Comparison of ENCODE assay signal across 19 mouse cellular contexts in the genomic region with DNA sequence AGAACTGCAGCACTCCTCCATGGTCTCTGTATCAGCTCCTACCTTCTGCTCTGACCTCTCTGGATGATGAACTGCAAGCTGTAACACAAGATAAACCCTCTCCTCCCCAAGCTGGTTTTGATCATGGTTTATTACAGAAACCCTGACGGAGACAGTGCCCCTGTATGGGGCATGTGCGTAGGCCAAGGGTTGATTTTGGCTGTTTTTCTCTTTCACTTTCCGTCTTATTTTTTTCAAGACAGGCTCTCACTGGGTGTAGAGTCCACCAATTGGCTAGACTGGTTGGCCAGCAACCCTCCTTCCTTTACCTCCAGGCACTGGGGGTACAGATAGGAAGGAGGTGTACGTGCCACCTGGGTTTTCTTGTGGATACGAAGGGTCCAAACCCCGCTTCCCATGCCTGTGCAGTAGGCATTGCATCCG. TPM values are rescaled to one million over a fixed set of nuclear protein-coding genes. Genes with fewer than 3 reads are reported as not detected.
A peak's percentile ranks its signal among the peaks of the same experiment; 100 is the strongest.
DNase-seq lines count a peak whose midpoint lies in the region; ATAC-seq and TF ChIP-seq lines count a peak whose summit lies in the region.
"Had no signal": no experiment of that assay in that cellular context is flagged by ENCODE, and none has a peak within 500 bp of the region (broad histone marks: within the 10 kb centered on the region; RNA-seq: fewer than 3 reads in every experiment).

No protein-coding gene starts in this region.

- no peak for TF ChIP-seq RAD21 in MEL (IDR thresholded peaks at IDR 0.05; ENCODE audit: low read depth, low read length)

- TF ChIP-seq CTCF in intestine, postnatal 0 days (IDR thresholded peaks at IDR 0.05; ENCODE audit: low read depth): no peak
- TF ChIP-seq CTCF in MEL (IDR thresholded peaks at IDR 0.05 in 2 of 3, conservative IDR thresholded peaks at IDR 0.05 in 1 of 3; ENCODE audit: control insufficient read depth in 1 of 3, insufficient read depth in 1 of 3, low read depth in 2 of 3, low read length in 3 of 3, poor library complexity in 1 of 3, severe bottlenecking in 1 of 3): no peak

- no peak overlapping the region for H3K4me2 ChIP-seq in intestine, postnatal 0 days (replicated peaks; ENCODE audit: low read depth)
- H3K4me2 ChIP-seq in intestine, embryonic 15.5 days (replicated peaks): no peak overlapping the region
- H3K4me2 ChIP-seq: forebrain, embryonic 15.5 days; hindbrain, embryonic 15.5 days had no signal

- H3K4me3 ChIP-seq in intestine, postnatal 0 days (ENCODE audit: low read depth, low read length): no peak overlapping the region
- H3K4me3 ChIP-seq in intestine, embryonic 15.5 days (replicated peaks): no peak overlapping the region
- peak overlapping the region; percentile 39 to 56 for H3K4me3 ChIP-seq in MEL (ENCODE audit: control insufficient read depth in 1 of 2, insufficient read depth in 1 of 2, low read depth in 2 of 2, low read length in 2 of 2)
- H3K4me3 ChIP-seq: forebrain, embryonic 15.5 days; gastrocnemius, adult 2 months; heart, adult 2 months; hindbrain, embryonic 15.5 days; megakaryocyte, embryonic 14.5 days; myocyte had no signal

- no peaks in the 10 kb centered on the region for H3K36me3 ChIP-seq in intestine, postnatal 0 days (ENCODE audit: control insufficient read depth, insufficient read depth)
- H3K36me3 ChIP-seq in intestine, embryonic 15.5 days: no peaks in the 10 kb centered on the region
- H3K36me3 ChIP-seq in MEL (ENCODE audit: control insufficient read depth in 1 of 2, insufficient read depth in 2 of 2, low read length in 2 of 2): peaks cover 0 to 9% of the 10 kb centered on the region in 2 experiments; a peak in 2 of 4 replicates
- H3K36me3 ChIP-seq: forebrain, embryonic 15.5 days; hindbrain, embryonic 15.5 days had no signal

- no peaks in the 10 kb centered on the region for H3K79me2 ChIP-seq in MEL (ENCODE audit: control insufficient read depth, insufficient read depth, low read length, poor library complexity)

- 77% methylated on average over 7 of the region's 7 CpGs for WGBS in intestine, postnatal 0 days
- 85% methylated on average over 7 of the region's 7 CpGs for WGBS in intestine, embryonic 15.5 days

- H3K27ac ChIP-seq in intestine, postnatal 0 days (ENCODE audit: low read depth, low read length): no peak overlapping the region
- H3K27ac ChIP-seq in intestine, embryonic 15.5 days: no peak overlapping the region
- peak overlapping the region; percentile 57; the same call in 1 of the 2 replicates for H3K27ac ChIP-seq in MEL (ENCODE audit: control insufficient read depth, low read depth, low read length)
- H3K27ac ChIP-seq: forebrain, embryonic 15.5 days; gastrocnemius, adult 2 months; heart, adult 2 months; hindbrain, embryonic 15.5 days had no signal

- H3K4me1 ChIP-seq in intestine, postnatal 0 days (replicated peaks; ENCODE audit: control insufficient read depth, insufficient read depth, low read length): no peaks in the 10 kb centered on the region
- no peaks in the 10 kb centered on the region for H3K4me1 ChIP-seq in intestine, embryonic 15.5 days (replicated peaks)
- peaks cover 0 to 5% of the 10 kb centered on the region in 2 experiments; a peak in 2 of 4 replicates for H3K4me1 ChIP-seq in MEL (ENCODE audit: control insufficient read depth in 1 of 2, insufficient read depth in 2 of 2, low read length in 2 of 2)
- H3K4me1 ChIP-seq: forebrain, embryonic 15.5 days had no signal

- peak; percentile 28 to 60; a peak in 2 of 4 replicates for TF ChIP-seq EP300 in MEL (IDR thresholded peaks at IDR 0.05; ENCODE audit: low read depth in 1 of 2, low read length in 2 of 2)

- DNase-seq in MEL (ENCODE audit: low read depth, low spot score): peak; percentile 73
- DNase-seq in induced T-regulatory cell, adult 2 months (ENCODE audit: low read depth): peak; percentile 47
- DNase-seq in lung, postnatal 14 days: no peak
- DNase-seq in neural tube, embryonic 10.5 days (ENCODE audit: extremely low spot score, low spot score): no peak
- DNase-seq in urinary bladder, adult 2 months (ENCODE audit: low spot score): no peak
- DNase-seq: cerebellum, adult 18-20 months; embryo, embryonic 11 days; gastrocnemius, adult 2 months; heart, adult 2 months; heart, postnatal 10 days; kidney, adult 2 months; right cerebral cortex, adult 18-20 months had no signal

- H3K9ac ChIP-seq in intestine, postnatal 0 days (ENCODE audit: low read depth, low read length): no peak overlapping the region
- H3K9ac ChIP-seq in intestine, embryonic 15.5 days: no peak overlapping the region
- peak overlapping the region; percentile 61 for H3K9ac ChIP-seq in MEL (ENCODE audit: control insufficient read depth, low read depth, low read length, poor library complexity, severe bottlenecking)
- H3K9ac ChIP-seq: forebrain, embryonic 15.5 days; hindbrain, embryonic 15.5 days had no signal

- no peaks in the 10 kb centered on the region for H3K9me3 ChIP-seq in intestine, postnatal 0 days (ENCODE audit: control insufficient read depth)
- H3K9me3 ChIP-seq in intestine, embryonic 15.5 days: no peaks in the 10 kb centered on the region
- no peaks in the 10 kb centered on the region for H3K9me3 ChIP-seq in MEL (replicated peaks; ENCODE audit: insufficient read depth, low read length)
- H3K9me3 ChIP-seq: forebrain, embryonic 15.5 days; hindbrain, embryonic 15.5 days; megakaryocyte, embryonic 14.5 days had no signal

- peak; percentile 57; the same call in 1 of the 2 replicates for ATAC-seq in intestine, postnatal 0 days
- ATAC-seq in intestine, embryonic 15.5 days: no peak
- ATAC-seq in megakaryocyte progenitor cell, adult 5-6 weeks (replicated peaks; ENCODE audit: poor library complexity): peak; percentile 99

- H3K27me3 ChIP-seq in intestine, postnatal 0 days (replicated peaks; ENCODE audit: control insufficient read depth, insufficient read depth, low read length): no peaks in the 10 kb centered on the region
- no peaks in the 10 kb centered on the region for H3K27me3 ChIP-seq in intestine, embryonic 15.5 days (replicated peaks)
- no peaks in the 10 kb centered on the region for H3K27me3 ChIP-seq in MEL (ENCODE audit: control insufficient read depth in 1 of 2, insufficient read depth in 2 of 2, low read length in 2 of 2)
- H3K27me3 ChIP-seq: forebrain, embryonic 15.5 days; hindbrain, embryonic 15.5 days had no signal

- TF ChIP-seq POLR2A in MEL (IDR thresholded peaks at IDR 0.05; ENCODE audit: control insufficient read depth in 1 of 2, insufficient read depth in 1 of 2, low read depth in 1 of 2, low read length in 2 of 2, poor library complexity in 1 of 2): no peak

TF ChIP-seq in MEL, 35 proteins besides CTCF, POLR2A, EP300 and RAD21 (continues in another document):
- 0 out of 2 replicates have a peak, but pooled peaks have one; percentile 13 for TF ChIP-seq TBP (IDR thresholded peaks at IDR 0.05; ENCODE audit: low read depth, low read length)
- peak; percentile 37; the same call in 1 of the 2 replicates for TF ChIP-seq NELFE (IDR thresholded peaks at IDR 0.05; ENCODE audit: low read depth, low read length)
- TF ChIP-seq JUND (IDR thresholded peaks at IDR 0.05; ENCODE audit: low read depth, low read length): no peak
- TF ChIP-seq TCF12 (IDR thresholded peaks at IDR 0.05; ENCODE audit: low read depth, low read length): peak; percentile 78
- no peak for TF ChIP-seq UBTF (IDR thresholded peaks at IDR 0.05; ENCODE audit: borderline replicate concordance, insufficient read depth, low read depth, low read length)
- no peak for TF ChIP-seq GABPA (IDR thresholded peaks at IDR 0.05; ENCODE audit: low read depth, low read length)
- TF ChIP-seq BHLHE40 (IDR thresholded peaks at IDR 0.05; ENCODE audit: borderline replicate concordance, low read depth, low read length): no peak
- no peak for TF ChIP-seq HCFC1 (IDR thresholded peaks at IDR 0.05; ENCODE audit: low read depth, low read length)
- TF ChIP-seq E2F4 (IDR thresholded peaks at IDR 0.05; ENCODE audit: borderline replicate concordance, low read depth, low read length): no peak
- TF ChIP-seq MAZ (IDR thresholded peaks at IDR 0.05; ENCODE audit: low read depth, low read length): no peak
- TF ChIP-seq KAT2A (conservative IDR thresholded peaks at IDR 0.05; ENCODE audit: low read depth, low read length): no peak
- TF ChIP-seq CHD1 (IDR thresholded peaks at IDR 0.05; ENCODE audit: low read depth, low read length): no peak
- no peak for TF ChIP-seq MAFK (IDR thresholded peaks at IDR 0.05; ENCODE audit: borderline replicate concordance, low read depth, low read length)
- TF ChIP-seq ETS1 (IDR thresholded peaks at IDR 0.05; ENCODE audit: low read depth, low read length): 0 out of 2 replicates have a peak, but pooled peaks have one; percentile 14
- TF ChIP-seq USF2 (IDR thresholded peaks at IDR 0.05; ENCODE audit: borderline replicate concordance in 1 of 2, insufficient read depth in 1 of 2, low read depth in 1 of 2, low read length in 2 of 2): no peak
- no peak for TF ChIP-seq ZMIZ1 (IDR thresholded peaks at IDR 0.05; ENCODE audit: low read depth, low read length)
- no peak for TF ChIP-seq ZKSCAN1 (IDR thresholded peaks at IDR 0.05; ENCODE audit: low read depth, low read length)
- no peak for TF ChIP-seq ELF1 (IDR thresholded peaks at IDR 0.05; ENCODE audit: low read depth, low read length)
- peak; percentile 30; the same call in 1 of the 2 replicates for TF ChIP-seq RCOR1 (IDR thresholded peaks at IDR 0.05; ENCODE audit: low read depth, low read length)
- no peak for TF ChIP-seq MYB (IDR thresholded peaks at IDR 0.05; ENCODE audit: low read depth, low read length)
- peak; percentile 88 for TF ChIP-seq TAL1 (IDR thresholded peaks at IDR 0.05; ENCODE audit: low read length)
- no peak for TF ChIP-seq MYC (IDR thresholded peaks at IDR 0.05; ENCODE audit: low read depth, low read length)
- TF ChIP-seq MXI1 (IDR thresholded peaks at IDR 0.05; ENCODE audit: low read depth, low read length): peak; percentile 31; the same call in 1 of the 2 replicates
- TF ChIP-seq ZNF384 (IDR thresholded peaks at IDR 0.05; ENCODE audit: low read depth, low read length): no peak
- no peak for TF ChIP-seq ZC3H11A (IDR thresholded peaks at IDR 0.05; ENCODE audit: low read depth, low read length)
- TF ChIP-seq GATA1 (IDR thresholded peaks at IDR 0.05; ENCODE audit: low read depth, low read length): peak; percentile 72; the same call in 1 of the 2 replicates

RNA-seq across cellular contexts. Expression of gene Ep300, which starts 7.4 kb away (rescaled TPM):
- 8.9 and 10.0 TPM in 2 replicates for polyA plus RNA-seq in intestine, postnatal 0 days (2015; fragmentation: Nextera tagmentation; extraction: Ambion mirVana)
- polyA plus RNA-seq in intestine, embryonic 15.5 days (2015; fragmentation: Nextera tagmentation; extraction: Ambion mirVana): 12.7 and 15.0 TPM in 2 replicates
- total RNA-seq in MEL (2012; rRNA removed): 11.6 and 13.4 TPM in 2 replicates
- polyA plus RNA-seq in MEL (2012; ENCODE audit: insufficient read depth in 1 of 2, insufficient read length in 2 of 2, low read depth in 1 of 2, low replicate concordance in 2 of 2, missing spikeins in 1 of 2): 10 to 100 TPM; 32.3 to 45.2 TPM
- 112 and 132 TPM in 2 replicates for total RNA-seq in megakaryocyte progenitor cell, adult 5-6 weeks (2015)
- total RNA-seq in megakaryocyte progenitor cell, adult 5-6 weeks (2017): 22.4 and 23.7 TPM in 2 replicates
- polyA plus RNA-seq in urinary bladder, adult 2 months (2012; rRNA removed): 15.4 and 32.8 TPM in 2 replicates

Comparison
In these comparisons a context has a peak if more than half of its experiments do, and no peak if none do; other contexts are left out.
1. H3K4me3 ChIP-seq: peak in MEL (2 of 2); none in intestine, postnatal 0 days (single experiment) and intestine, embryonic 15.5 days (single experiment).
2. DNase-seq: peak in MEL (single experiment) and induced T-regulatory cell, adult 2 months (single experiment); none in lung, postnatal 14 days (single experiment), neural tube, embryonic 10.5 days (single experiment) and urinary bladder, adult 2 months (single experiment).